Mouse (Mus musculus): ENCODE data around the gene Ctxn2. TPM values are rescaled to one million over a fixed set of nuclear protein-coding genes. Genes with fewer than 3 reads are reported as not detected.
A peak's percentile ranks its signal among the peaks of the same experiment; 100 is the strongest.
"Not testable (repeated sequence)": the region's sequence is repeated elsewhere in the genome, so short reads cannot be mapped to it uniquely, and the experiment has no call there.

The Ctxn2 gene
- total RNA-seq (2021) = not detected
- long read RNA-seq, experiment 1 = 0 reads
- long read RNA-seq, experiment 2 = 0 reads

DNA sequence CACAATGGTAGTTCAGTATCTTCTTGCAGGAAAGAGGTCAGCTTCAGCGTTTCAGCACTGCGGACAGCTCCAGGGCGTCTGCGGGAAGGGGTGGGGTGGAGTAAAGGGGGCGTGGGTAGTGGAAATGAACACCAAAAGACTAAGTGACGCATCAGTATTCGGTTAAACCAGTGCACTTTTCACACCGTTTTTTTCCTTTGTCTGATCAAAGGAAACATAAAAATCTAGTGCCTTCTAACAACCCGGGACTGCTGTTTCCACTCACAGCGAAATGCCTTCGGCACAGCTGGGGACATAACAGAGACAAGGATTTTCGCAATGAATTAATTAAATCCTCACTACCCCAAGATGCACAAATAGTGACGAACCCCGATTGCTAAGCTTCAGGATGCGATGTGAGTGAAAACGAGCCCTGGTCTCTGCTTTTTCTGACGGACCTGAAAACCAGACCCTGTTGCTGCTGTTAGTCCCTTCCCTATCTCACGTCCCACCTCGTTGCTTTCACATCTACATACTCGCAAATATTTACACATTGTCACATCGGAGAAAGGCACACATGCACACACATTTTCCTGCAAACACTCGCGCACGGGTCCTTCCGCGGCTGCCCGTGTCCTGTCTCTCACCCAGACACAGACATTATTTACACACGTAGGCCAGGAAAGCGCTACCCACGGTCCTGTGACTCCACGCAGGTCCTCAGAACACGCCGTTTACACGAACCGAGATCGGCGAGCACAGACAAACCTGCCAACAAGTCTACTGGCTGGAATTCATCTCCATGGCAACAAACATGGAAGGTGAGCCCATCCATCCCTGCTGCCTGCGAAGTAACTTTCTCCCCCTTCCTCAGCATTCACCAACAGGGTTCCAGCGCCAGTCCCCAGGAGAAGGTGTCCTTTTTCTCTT lies at the start of gene Ctxn2:
Ctxn2 (plus strand) TSS at position 790 of the 909 bp plus-strand sequence.
- peak; percentile 27 for DNase-seq (ENCODE audit: low spot score)

GRCm38 (mm10) chr2:125088757-125089156 lies 47.7 kb upstream of the Ctxn2 start:
- DNase-seq (ENCODE audit: low spot score) = no peak

DNA sequence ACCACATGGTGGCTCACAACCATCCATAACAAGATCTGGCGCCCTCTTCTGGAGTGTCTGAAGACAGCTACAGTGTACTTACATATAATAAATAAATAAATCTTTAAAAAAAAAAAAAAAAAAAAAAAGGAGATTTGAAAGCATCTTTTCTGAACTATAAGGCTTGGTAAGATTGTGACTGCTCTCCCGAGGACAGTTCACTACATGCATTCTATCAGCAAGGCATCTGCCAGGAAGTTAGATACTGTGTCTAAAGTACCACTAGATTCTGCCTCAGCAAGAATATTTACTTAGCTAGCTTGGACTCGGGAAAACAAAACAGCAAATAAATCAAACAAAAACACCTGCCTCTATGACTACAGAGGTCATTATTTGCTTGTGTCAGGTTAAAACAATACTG lies 44.4 kb upstream of the Ctxn2 start:
- DNase-seq (ENCODE audit: low spot score) = not testable (repeated sequence)

GRCm38 (mm10) chr2:125104491-125104890 lies 32.0 kb upstream of the Ctxn2 start:
- not testable (repeated sequence) for DNase-seq (ENCODE audit: low spot score)

- DNase-seq (ENCODE audit: low spot score) = not testable (repeated sequence)
Measured at GRCm38 (mm10) chr2:125106536-125106935, 30.0 kb upstream of the Ctxn2 start.

DNA sequence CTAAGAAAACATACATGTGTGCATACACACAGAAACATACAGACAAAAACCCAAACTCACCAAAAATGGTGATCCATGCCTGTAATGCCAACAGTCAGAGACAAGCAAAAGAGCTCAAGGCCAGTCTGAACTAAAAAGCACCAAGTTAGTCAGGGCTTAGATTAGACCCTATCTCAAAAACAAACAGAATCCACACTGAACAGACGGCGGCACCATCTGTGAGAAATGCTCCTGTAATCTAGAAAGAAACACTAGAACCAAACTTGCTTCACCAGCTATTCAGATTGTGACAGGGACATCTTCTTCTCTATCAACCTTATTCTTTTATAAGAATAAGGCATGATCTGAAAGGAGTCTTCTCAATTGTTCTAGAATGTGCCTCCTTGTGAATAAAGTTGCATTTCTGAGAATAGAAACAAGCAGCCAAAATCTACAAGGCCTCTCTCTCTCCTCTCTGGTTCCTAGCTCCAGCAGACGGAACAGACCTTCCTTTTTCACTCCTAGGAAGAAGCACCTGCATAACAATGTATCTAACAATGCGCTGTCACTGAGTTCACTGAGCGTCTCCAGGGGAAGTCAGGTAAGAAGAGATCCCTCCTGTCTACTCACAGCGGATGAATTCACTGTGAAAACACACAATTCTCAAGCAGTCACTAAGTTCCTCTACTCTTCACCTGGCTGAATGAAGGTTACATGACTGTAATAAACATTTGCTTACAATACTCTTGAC lies 16.9 kb upstream of the Ctxn2 start:
- no peak for DNase-seq (ENCODE audit: low spot score)

GRCm38 (mm10) chr2:125122288-125122623 lies 14.2 kb upstream of the Ctxn2 start:
- no peak for DNase-seq (ENCODE audit: low spot score)

GRCm38 (mm10) chr2:125122624-125123476 lies 13.6 kb upstream of the Ctxn2 start:
- peak; percentile 33 for DNase-seq (ENCODE audit: low spot score)

DNA sequence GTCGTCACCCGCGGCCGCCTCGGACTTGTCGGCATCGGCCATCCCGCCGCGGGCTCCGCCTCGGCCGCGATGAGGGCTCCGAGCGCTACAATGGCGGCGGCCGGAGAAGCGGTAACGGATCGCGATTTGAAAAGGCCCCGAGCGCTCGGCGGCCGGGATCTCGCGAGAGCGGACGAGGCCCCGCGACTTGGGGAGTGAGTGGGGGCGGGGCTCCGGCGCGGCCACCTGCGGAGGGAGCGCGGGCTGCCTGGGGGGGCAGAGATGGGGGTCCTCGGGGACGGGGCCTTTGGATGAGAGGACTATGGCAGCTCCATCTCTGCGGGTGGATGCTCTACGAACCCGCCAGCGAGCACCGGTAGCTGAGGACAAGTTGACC lies 13.0 kb upstream of the Ctxn2 start, which contains the start of gene Myef2:
Myef2 (minus strand) TSS at position 185 of the 376 bp plus-strand sequence.
- peak; percentile 65 for DNase-seq (ENCODE audit: low spot score)

DNA sequence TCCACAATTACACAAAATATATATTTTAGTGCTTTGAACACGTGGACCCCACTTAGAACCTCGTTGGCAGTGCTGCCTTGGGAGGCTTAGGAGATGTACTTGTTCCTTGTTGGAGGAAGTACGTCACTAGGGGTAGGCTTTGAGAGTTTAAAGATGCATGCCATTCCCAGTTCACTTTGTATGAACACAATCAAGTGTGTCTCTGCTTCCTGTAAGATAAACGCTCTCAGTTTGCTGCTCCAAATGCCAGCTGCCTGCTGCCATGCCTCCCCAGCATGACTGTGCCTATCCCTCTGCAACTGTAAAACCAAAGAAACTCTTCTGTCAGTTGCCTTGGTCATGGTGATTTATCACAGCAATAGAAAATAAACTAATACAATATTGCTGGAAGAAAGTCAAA lies 10.7 kb upstream of the Ctxn2 start:
- DNase-seq (ENCODE audit: low spot score) = no peak

- no peak for DNase-seq (ENCODE audit: low spot score)
Measured at GRCm38 (mm10) chr2:125126792-125127191, 9.7 kb upstream of the Ctxn2 start.

- DNase-seq (ENCODE audit: low spot score) = no peak
Measured at GRCm38 (mm10) chr2:125134113-125134512, 2.4 kb upstream of the Ctxn2 start.

GRCm38 (mm10) chr2:125136846-125137245 lies 354 bp downstream of the Ctxn2 start:
- no peak for DNase-seq (ENCODE audit: low spot score)

DNA sequence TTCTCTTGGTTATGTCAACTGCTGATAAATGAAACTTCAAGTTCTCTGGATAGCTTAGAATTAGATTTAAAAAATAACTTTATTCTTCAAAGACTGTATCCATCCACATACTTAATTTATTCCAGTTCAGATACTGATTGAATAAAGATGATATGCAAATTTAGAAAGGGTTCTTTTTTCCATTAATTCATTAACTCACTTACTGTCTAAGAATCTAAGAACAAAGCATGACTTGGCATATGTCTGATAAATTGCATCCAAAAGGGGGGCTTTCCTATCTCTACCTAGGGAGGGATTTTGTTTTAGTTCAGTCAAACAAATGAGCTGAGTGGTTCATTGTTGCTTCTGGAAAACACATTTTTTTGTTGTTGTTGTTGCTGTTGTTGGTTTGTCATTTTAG lies 5.8 kb downstream of the Ctxn2 start:
- DNase-seq (ENCODE audit: low spot score) = no peak

GRCm38 (mm10) chr2:125152388-125152787 lies 15.9 kb downstream of the Ctxn2 start, which contains the start of gene Slc12a1:
Gene Slc12a1, plus strand, starts transcription at chr2:125152505.
- no peak for DNase-seq (ENCODE audit: low spot score)

DNA sequence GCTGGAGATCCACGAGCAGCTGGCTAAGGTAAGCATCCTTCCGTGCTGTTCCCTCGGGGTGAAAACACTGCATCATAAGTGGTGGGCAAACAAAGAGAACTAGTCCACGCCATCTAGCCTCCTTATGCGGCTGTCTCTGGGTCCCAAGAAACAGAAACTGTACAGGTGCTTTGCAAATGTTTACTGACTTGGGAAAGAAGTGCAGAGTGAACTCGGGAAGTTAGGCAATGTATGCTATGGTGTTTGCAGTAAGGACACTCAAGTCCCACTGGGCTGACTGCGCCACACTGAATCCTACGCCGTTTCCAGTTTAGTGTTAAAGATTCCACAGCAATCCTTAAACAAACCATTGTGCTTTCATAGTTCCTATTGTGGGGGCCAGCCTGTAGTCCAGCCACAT lies 17.8 kb downstream of the Ctxn2 start:
- DNase-seq (ENCODE audit: low spot score) = no peak

DNA sequence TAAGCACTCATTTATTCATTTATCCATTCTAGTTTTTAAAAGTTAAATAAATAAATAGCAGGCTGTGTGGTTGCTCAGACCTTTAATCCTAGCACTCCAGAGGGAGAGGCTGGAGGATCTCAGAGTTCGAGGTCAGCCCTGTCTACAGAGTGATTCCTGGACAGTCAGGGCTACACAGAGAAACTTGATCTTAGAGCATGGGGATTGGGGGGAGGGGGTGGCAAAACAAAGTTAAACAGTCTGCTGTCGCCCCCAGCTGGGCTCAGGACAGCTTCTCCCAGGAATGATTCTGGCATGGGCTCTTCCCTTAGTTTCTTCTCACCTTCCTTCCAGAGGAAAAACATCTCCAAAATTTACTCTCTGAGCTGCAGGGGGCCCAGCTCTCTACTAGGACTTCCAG lies 19.0 kb downstream of the Ctxn2 start:
- no peak for DNase-seq (ENCODE audit: low spot score)

- no peak for DNase-seq (ENCODE audit: low spot score)
Measured at GRCm38 (mm10) chr2:125162012-125162470, 25.5 kb downstream of the Ctxn2 start.

GRCm38 (mm10) chr2:125178225-125178798 lies 41.8 kb downstream of the Ctxn2 start:
- DNase-seq (ENCODE audit: low spot score) = no peak

- DNase-seq (ENCODE audit: low spot score) = no peak
Measured at GRCm38 (mm10) chr2:125187904-125188303, 51.4 kb downstream of the Ctxn2 start.

DNA sequence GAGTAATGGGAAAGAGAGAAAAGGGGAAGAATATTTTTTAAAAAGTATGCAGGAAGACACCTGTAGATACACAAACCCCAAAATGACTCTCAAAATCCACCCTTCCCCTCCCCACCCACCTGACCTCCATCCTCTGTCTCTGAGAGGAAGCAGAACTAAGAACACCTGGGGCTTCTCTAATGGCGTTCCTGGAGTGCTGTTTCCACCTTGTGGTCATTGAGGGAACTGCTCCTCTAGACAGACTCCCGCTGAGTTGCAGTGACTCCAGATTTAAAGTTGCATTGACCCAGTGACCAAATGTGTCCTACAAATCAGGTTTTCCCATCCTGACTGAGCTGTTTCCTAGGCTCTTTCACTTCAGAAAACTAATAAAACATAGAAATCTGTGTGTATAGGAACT lies 52.7 kb downstream of the Ctxn2 start:
- peak; percentile 40 for DNase-seq (ENCODE audit: low spot score)
